Mouse (Mus musculus): Measurements from ENCODE around the gene Iffo2.

Gene Iffo2

GRCm38 (mm10) chr4:139581427-139582051, 51.2 kb downstream of the Iffo2 start:
- DNase-seq (ENCODE audit: inconsistent ontology term): no peak

- DNase-seq (ENCODE audit: inconsistent ontology term): no peak
These were observed 52.0 kb downstream of the Iffo2 start for GRCm38 (mm10) chr4:139582346-139582745.

GRCm38 (mm10) chr4:139582903-139583302, 52.6 kb downstream of the Iffo2 start:
- no peak for DNase-seq (ENCODE audit: inconsistent ontology term)

- DNase-seq (ENCODE audit: inconsistent ontology term): peak; percentile 47
These were observed 53.4 kb downstream of the Iffo2 start for GRCm38 (mm10) chr4:139583629-139584245.

- no peak for DNase-seq (ENCODE audit: inconsistent ontology term)
These were observed 54.4 kb downstream of the Iffo2 start for GRCm38 (mm10) chr4:139584704-139585103.

- no peak for DNase-seq (ENCODE audit: inconsistent ontology term)
These were observed 55.4 kb downstream of the Iffo2 start for GRCm38 (mm10) chr4:139585713-139586112.

GRCm38 (mm10) chr4:139587370-139587769, 57.0 kb downstream of the Iffo2 start:
- DNase-seq (ENCODE audit: inconsistent ontology term): no peak

- DNase-seq (ENCODE audit: inconsistent ontology term): peak; percentile 81
These were observed 57.4 kb downstream of the Iffo2 start for GRCm38 (mm10) chr4:139587773-139588172.

GRCm38 (mm10) chr4:139589351-139590027, 59.1 kb downstream of the Iffo2 start:
- DNase-seq (ENCODE audit: inconsistent ontology term): no peak

- no peak for DNase-seq (ENCODE audit: inconsistent ontology term)
These were observed 60.1 kb downstream of the Iffo2 start for GRCm38 (mm10) chr4:139590446-139590845.

GRCm38 (mm10) chr4:139592895-139593294, 62.5 kb downstream of the Iffo2 start:
- DNase-seq (ENCODE audit: inconsistent ontology term): no peak

- no peak for DNase-seq (ENCODE audit: inconsistent ontology term)
These were observed 63.0 kb downstream of the Iffo2 start for GRCm38 (mm10) chr4:139593383-139593782.

- DNase-seq (ENCODE audit: inconsistent ontology term): no peak
These were observed 63.7 kb downstream of the Iffo2 start for GRCm38 (mm10) chr4:139594062-139594461.

- peak; percentile 67 for DNase-seq (ENCODE audit: inconsistent ontology term)
These were observed 66.4 kb downstream of the Iffo2 start for GRCm38 (mm10) chr4:139596715-139597114.

GRCm38 (mm10) chr4:139597286-139598284, 67.2 kb downstream of the Iffo2 start:
- no peak for DNase-seq (ENCODE audit: inconsistent ontology term)

- no peak for DNase-seq (ENCODE audit: inconsistent ontology term)
These were observed 68.0 kb downstream of the Iffo2 start for GRCm38 (mm10) chr4:139598356-139598755.

- peak; percentile 93 for DNase-seq (ENCODE audit: inconsistent ontology term)
These were observed 68.7 kb downstream of the Iffo2 start for GRCm38 (mm10) chr4:139598950-139599518.

GRCm38 (mm10) chr4:139601519-139602356, 71.4 kb downstream of the Iffo2 start:
- peak; percentile 59 for DNase-seq (ENCODE audit: inconsistent ontology term)

GRCm38 (mm10) chr4:139602357-139603244, 72.3 kb downstream of the Iffo2 start, which contains the start of gene Gm21969:
Gene Gm21969, plus strand, starts transcription at chr4:139603186.
- no peak for DNase-seq (ENCODE audit: inconsistent ontology term)

All from Muller cell, postnatal 12 days (primary cell).